Comparison of ENCODE assay signal across 14 mouse cellular contexts in genomic region chr13:21852215-21852945, GRCm38 (mm10). TPM values are rescaled to one million over a fixed set of nuclear protein-coding genes. Genes with fewer than 3 reads are reported as not detected.
DNase-seq lines count a peak whose midpoint lies in the region; ATAC-seq and TF ChIP-seq lines count a peak whose summit lies in the region.
"Had no signal": no experiment of that assay in that cellular context is flagged by ENCODE, and none has a peak within 500 bp of the region (broad histone marks: within the 10 kb centered on the region; RNA-seq: fewer than 3 reads in every experiment).

No protein-coding gene starts in this region.

- H3K36me3 ChIP-seq in liver, embryonic 11.5 days (ENCODE audit: control insufficient read depth, insufficient read depth, low read length), result no peaks in the 10 kb centered on the region
- no peaks in the 10 kb centered on the region for H3K36me3 ChIP-seq in liver, postnatal 0 days (replicated peaks; ENCODE audit: insufficient read depth, low read length)
- H3K36me3 ChIP-seq in heart, embryonic 10.5 days, result no peaks in the 10 kb centered on the region
- H3K36me3 ChIP-seq: limb, embryonic 12.5 days; midbrain, embryonic 12.5 days had no signal

- H3K9ac ChIP-seq in liver, embryonic 11.5 days (ENCODE audit: low read depth, low read length), result no peak overlapping the region
- no peak overlapping the region for H3K9ac ChIP-seq in liver, postnatal 0 days (replicated peaks)
- H3K9ac ChIP-seq: limb, embryonic 12.5 days; midbrain, embryonic 12.5 days had no signal

- 38% methylated on average over 3 of the region's 3 CpGs for WGBS in liver, embryonic 11.5 days
- 17% methylated on average over 3 of the region's 3 CpGs for WGBS in liver, postnatal 0 days (ENCODE audit: insufficient replicate concordance)
- WGBS in heart, embryonic 10.5 days, result 40% methylated on average over 3 of the region's 3 CpGs

- H3K27me3 ChIP-seq in liver, embryonic 11.5 days (replicated peaks; ENCODE audit: control insufficient read depth, insufficient read depth, low read length), result no peaks in the 10 kb centered on the region
- no peaks in the 10 kb centered on the region for H3K27me3 ChIP-seq in liver, postnatal 0 days (ENCODE audit: insufficient read depth, low read length)
- no peaks in the 10 kb centered on the region for H3K27me3 ChIP-seq in heart, embryonic 10.5 days (ENCODE audit: insufficient read depth, poor library complexity, severe bottlenecking)
- H3K27me3 ChIP-seq: limb, embryonic 12.5 days; midbrain, embryonic 12.5 days; Patski had no signal

- H3K4me3 ChIP-seq in liver, embryonic 11.5 days (ENCODE audit: low read depth, low read length), result no peak overlapping the region
- no peak overlapping the region for H3K4me3 ChIP-seq in liver, postnatal 0 days (ENCODE audit: low read depth, low read length)
- H3K4me3 ChIP-seq in bone marrow macrophage, adult 2 months (ENCODE audit: insufficient read depth, low read length), result peak overlapping the region; percentile 29
- H3K4me3 ChIP-seq in heart, embryonic 10.5 days, result no peak overlapping the region
- H3K4me3 ChIP-seq: limb, embryonic 12.5 days; midbrain, embryonic 12.5 days had no signal

- peak overlapping the region; percentile 25; the same call in 1 of the 2 replicates for H3K4me2 ChIP-seq in liver, embryonic 11.5 days
- no peak overlapping the region for H3K4me2 ChIP-seq in liver, postnatal 0 days (ENCODE audit: low read depth, low read length)
- H3K4me2 ChIP-seq: limb, embryonic 12.5 days; midbrain, embryonic 12.5 days had no signal

- peaks cover 4% of the 10 kb centered on the region; the same call in 1 of the 2 replicates for H3K4me1 ChIP-seq in liver, embryonic 11.5 days (replicated peaks; ENCODE audit: control insufficient read depth, insufficient read depth, low read length)
- peaks cover 4% of the 10 kb centered on the region; the same call in 1 of the 2 replicates for H3K4me1 ChIP-seq in liver, postnatal 0 days (ENCODE audit: insufficient read depth)
- H3K4me1 ChIP-seq in bone marrow macrophage, adult 2 months (ENCODE audit: control insufficient read depth, insufficient read depth, low read length), result peaks cover 30% of the 10 kb centered on the region
- peaks cover 11% of the 10 kb centered on the region for H3K4me1 ChIP-seq in heart, embryonic 10.5 days
- H3K4me1 ChIP-seq: limb, embryonic 12.5 days; midbrain, embryonic 12.5 days had no signal

- DNase-seq in liver, embryonic 11.5 days (ENCODE audit: low spot score), result no peak
- no peak for DNase-seq in liver, postnatal 0 days
- DNase-seq in heart, embryonic 10.5 days (ENCODE audit: low spot score), result peak; percentile 75
- DNase-seq in kidney, postnatal 36 days, result peak; percentile 5 to 31
- no peak for DNase-seq in urinary bladder, adult 2 months (ENCODE audit: low spot score)
- DNase-seq in spleen, postnatal 14 days (ENCODE audit: low spot score in 2 of 2), result no peak
- DNase-seq in natural killer cell, adult 2 months (ENCODE audit: low spot score in 2 of 2), result no peak
- DNase-seq: right cerebral cortex, adult 18-20 months; thymus, postnatal 36 days had no signal

- no peaks in the 10 kb centered on the region for H3K9me3 ChIP-seq in liver, embryonic 11.5 days (ENCODE audit: control insufficient read depth, low read length)
- H3K9me3 ChIP-seq in liver, postnatal 0 days (ENCODE audit: low read length), result no peaks in the 10 kb centered on the region
- no peaks in the 10 kb centered on the region for H3K9me3 ChIP-seq in heart, embryonic 10.5 days
- H3K9me3 ChIP-seq: limb, embryonic 12.5 days; midbrain, embryonic 12.5 days had no signal

- TF ChIP-seq POLR2A in bone marrow macrophage, adult 2 months (IDR thresholded peaks at IDR 0.05; ENCODE audit: borderline replicate concordance, low read depth, low read length), result no peak

- TF ChIP-seq CTCF in liver, postnatal 0 days (IDR thresholded peaks at IDR 0.05; ENCODE audit: low read depth), result no peak
- TF ChIP-seq CTCF in bone marrow macrophage, adult 2 months (IDR thresholded peaks at IDR 0.05; ENCODE audit: low read depth, low read length), result no peak

- no peak for TF ChIP-seq EP300 in liver, postnatal 0 days (IDR thresholded peaks at IDR 0.05; ENCODE audit: low read depth)

- no peak for ATAC-seq in liver, embryonic 11.5 days (replicated peaks; ENCODE audit: low FRiP score)
- no peak for ATAC-seq in liver, postnatal 0 days
- ATAC-seq: Patski had no signal

- no peak overlapping the region for H3K27ac ChIP-seq in liver, embryonic 11.5 days (ENCODE audit: low read depth, low read length)
- no peak overlapping the region for H3K27ac ChIP-seq in liver, postnatal 0 days (ENCODE audit: low read depth)
- peak overlapping the region; percentile 90 for H3K27ac ChIP-seq in bone marrow macrophage, adult 2 months (ENCODE audit: insufficient read depth, low read depth, low read length)
- peak overlapping the region; percentile 80 for H3K27ac ChIP-seq in heart, embryonic 10.5 days
- H3K27ac ChIP-seq: limb, embryonic 12.5 days; midbrain, embryonic 12.5 days had no signal

RNA-seq across cellular contexts. Expression of gene Hist1h2br, which starts 18.8 kb away (rescaled TPM):
- polyA plus RNA-seq in liver, embryonic 11.5 days (2014; fragmentation: Nextera tagmentation; extraction: Ambion mirVana), result 12.6 and 19.7 TPM in 2 replicates
- polyA plus RNA-seq in liver, postnatal 0 days (2015; fragmentation: Nextera tagmentation; extraction: Ambion mirVana), result 14.9 and 15.6 TPM in 2 replicates
- polyA plus RNA-seq in bone marrow macrophage, adult 2 months (2012; ENCODE audit: insufficient read depth, insufficient read length, missing spikeins), result 4.5 and 8.6 TPM in 2 replicates
- 9.9 and 15.3 TPM in 2 replicates for polyA plus RNA-seq in heart, embryonic 10.5 days (2016; fragmentation: Nextera tagmentation; extraction: Ambion mirVana)
- polyA plus RNA-seq in urinary bladder, adult 2 months (2012; rRNA removed), result 0.73 and 0.88 TPM in 2 replicates

RNA-seq across cellular contexts. Expression of gene Hist1h2ap, which starts 19.1 kb away (rescaled TPM):
- 4,759 and 5,033 TPM in 2 replicates for polyA plus RNA-seq in liver, embryonic 11.5 days (2014; fragmentation: Nextera tagmentation; extraction: Ambion mirVana)
- 3,753 and 3,756 TPM in 2 replicates for polyA plus RNA-seq in liver, postnatal 0 days (2015; fragmentation: Nextera tagmentation; extraction: Ambion mirVana)
- polyA plus RNA-seq in bone marrow macrophage, adult 2 months (2012; ENCODE audit: insufficient read depth, insufficient read length, missing spikeins), result 14.7 and 15.1 TPM in 2 replicates
- polyA plus RNA-seq in heart, embryonic 10.5 days (2016; fragmentation: Nextera tagmentation; extraction: Ambion mirVana), result 2,387 and 3,574 TPM in 2 replicates
- polyA plus RNA-seq in urinary bladder, adult 2 months (2012; rRNA removed), result 0.54 and 1.5 TPM in 2 replicates

RNA-seq across cellular contexts. Expression of gene Hist1h4n, which starts 20.4 kb away (rescaled TPM):
- 14.6 and 15.4 TPM in 2 replicates for polyA plus RNA-seq in liver, embryonic 11.5 days (2014; fragmentation: Nextera tagmentation; extraction: Ambion mirVana)
- 9.2 and 9.8 TPM in 2 replicates for polyA plus RNA-seq in liver, postnatal 0 days (2015; fragmentation: Nextera tagmentation; extraction: Ambion mirVana)
- polyA plus RNA-seq in bone marrow macrophage, adult 2 months (2012; ENCODE audit: insufficient read depth, insufficient read length, missing spikeins), result not detected in 2 replicates
- polyA plus RNA-seq in heart, embryonic 10.5 days (2016; fragmentation: Nextera tagmentation; extraction: Ambion mirVana), result 3.8 and 9.2 TPM in 2 replicates
- 3.2 and 5.1 TPM in 2 replicates for polyA plus RNA-seq in urinary bladder, adult 2 months (2012; rRNA removed)
- polyA plus RNA-seq: Patski had no signal

RNA-seq across cellular contexts. Expression of gene Hist1h4m, which starts 40.8 kb away (rescaled TPM):
- polyA plus RNA-seq in liver, embryonic 11.5 days (2014; fragmentation: Nextera tagmentation; extraction: Ambion mirVana), result not detected in 2 replicates
- polyA plus RNA-seq in liver, postnatal 0 days (2015; fragmentation: Nextera tagmentation; extraction: Ambion mirVana), result not detected in 2 replicates
- 5.2 and 6.8 TPM in 2 replicates for polyA plus RNA-seq in bone marrow macrophage, adult 2 months (2012; ENCODE audit: insufficient read depth, insufficient read length, missing spikeins)
- polyA plus RNA-seq in heart, embryonic 10.5 days (2016; fragmentation: Nextera tagmentation; extraction: Ambion mirVana), result not detected in 2 replicates
- polyA plus RNA-seq in urinary bladder, adult 2 months (2012; rRNA removed), result not detected in 2 replicates
- polyA plus RNA-seq: cerebellum, adult 2 months; limb, embryonic 12.5 days; midbrain, embryonic 12.5 days had no signal

RNA-seq across cellular contexts. Expression of gene Hist1h2ao, which starts 42.1 kb away (rescaled TPM):
- 2.2 TPM in 1 of 2 replicates, not detected in the other for polyA plus RNA-seq in liver, embryonic 11.5 days (2014; fragmentation: Nextera tagmentation; extraction: Ambion mirVana)
- polyA plus RNA-seq in liver, postnatal 0 days (2015; fragmentation: Nextera tagmentation; extraction: Ambion mirVana), result not detected in 2 replicates
- polyA plus RNA-seq in bone marrow macrophage, adult 2 months (2012; ENCODE audit: insufficient read depth, insufficient read length, missing spikeins), result not detected in 2 replicates
- not detected in 2 replicates for polyA plus RNA-seq in heart, embryonic 10.5 days (2016; fragmentation: Nextera tagmentation; extraction: Ambion mirVana)
- polyA plus RNA-seq in urinary bladder, adult 2 months (2012; rRNA removed), result not detected in 2 replicates
- polyA plus RNA-seq: cerebellum, adult 2 months; limb, embryonic 12.5 days; midbrain, embryonic 12.5 days; Patski had no signal

Comparison
In these comparisons a context has a peak if more than half of its experiments do, and no peak if none do; other contexts are left out.
1. DNase-seq: peak in heart, embryonic 10.5 days (single experiment) and kidney, postnatal 36 days (2 of 2); none in liver, embryonic 11.5 days (single experiment), liver, postnatal 0 days (single experiment), urinary bladder, adult 2 months (single experiment), spleen, postnatal 14 days (0 of 2) and natural killer cell, adult 2 months (0 of 2).
2. H3K27ac ChIP-seq: peak in bone marrow macrophage, adult 2 months (single experiment) and heart, embryonic 10.5 days (single experiment); none in liver, embryonic 11.5 days (single experiment) and liver, postnatal 0 days (single experiment).
3. RNA of gene Hist1h2ap, which starts 19.1 kb away (polyA plus RNA-seq): 4,759 to 5,033 TPM in liver, embryonic 11.5 days, 3,753 to 3,756 TPM in liver, postnatal 0 days and 2,387 to 3,574 TPM in heart, embryonic 10.5 days; 14.7 to 15.1 TPM in bone marrow macrophage, adult 2 months and 0.54 to 1.5 TPM in urinary bladder, adult 2 months; every median in the first group is over 100 times any median in the second.